Mouse (Mus musculus) kidney, postnatal 0 days (tissue): ENCODE measurements around the gene Zfp341. TPM values are rescaled to one million over a fixed set of nuclear protein-coding genes. Genes with fewer than 3 reads are reported as not detected.

ENCODE experiments used
- ATAC-seq: fragments of 200-750 bp; cut with Nextera tagmentation; replicated peaks from 2 replicates; pipeline ENCODE4 v1.8.0; 2017; ENCODE audit warnings: low read depth, moderate number of reproducible peaks, moderate TSS enrichment, moderate library complexity; ENCODE audit not compliant: low FRiP score
- DNase-seq: peaks from one replicate; pipeline ENCODE4 v3.0.0-alpha.2; 2016; ENCODE audit warnings: low spot score
- H3K27ac ChIP-seq: fragments of 300-500 bp; sonication (generic); 2 replicates; pipeline ENCODE4 v1.5.1; 2014; ENCODE audit warnings: mild to moderate bottlenecking
- H3K27me3 ChIP-seq: fragments of 300-500 bp; sonication (generic); 2 replicates; pipeline ENCODE4 v1.6.1; 2014; ENCODE audit warnings: low read length, mixed read lengths; ENCODE audit not compliant: insufficient read depth
- H3K36me3 ChIP-seq: fragments of 300-500 bp; sonication (generic); 2 replicates; pipeline ENCODE4 v1.6.1; 2014; ENCODE audit warnings: low read length, mixed read lengths; ENCODE audit not compliant: insufficient read depth
- H3K4me1 ChIP-seq: fragments of 300-500 bp; sonication (generic); replicated peaks from 2 replicates; pipeline ENCODE4 v1.6.1; 2014; ENCODE audit warnings: antibody characterized with exemption, low read length, mixed read lengths; ENCODE audit not compliant: insufficient read depth
- H3K4me2 ChIP-seq: fragments of 300-500 bp; sonication (generic); 2 replicates; pipeline ENCODE4 v1.6.1; 2014; ENCODE audit warnings: mild to moderate bottlenecking, low read length, moderate library complexity, mixed read lengths
- H3K4me3 ChIP-seq: fragments of 300-500 bp; sonication (generic); replicated peaks from 2 replicates; pipeline ENCODE4 v1.5.1; 2014; ENCODE audit warnings: low read depth, low read length
- H3K9ac ChIP-seq: fragments of 300-500 bp; sonication (generic); 2 replicates; pipeline ENCODE4 v1.6.1; 2014; ENCODE audit warnings: low read depth, low read length
- H3K9me3 ChIP-seq: fragments of 300-500 bp; sonication (generic); replicated peaks from 2 replicates; pipeline ENCODE4 v1.6.1; 2016; ENCODE audit warnings: low read length, inconsistent platforms, mixed read lengths
- CTCF ChIP-seq: IDR thresholded peaks from 2 replicates; pipeline ENCODE4 v1.5.1; 2016; ENCODE audit warnings: antibody characterized with exemption, low read depth, mild to moderate bottlenecking, moderate library complexity
- WGBS: fragments of 180-500 bp; shearing (Covaris S2); extraction: QIAGEN DNeasy Blood & Tissue Kit; methylation state at CpG from one replicate; pipeline ENCODE4 v1.1.7; 2014; 5-methylcytosine and 5-hydroxymethylcytosine counted together
- polyA plus RNA-seq: library from polyadenylated mRNA; unstranded; fragments of >200 nt; fragmentation: Nextera tagmentation; extraction: Ambion mirVana; gene quantifications from 2 replicates; pipeline ENCODE4 v1.2.1, GENCODE M21; 2015

Zfp341 gene
- polyA plus RNA-seq, 1 experiment from 2014 or later = 0.80 TPM

GRCm38 (mm10) chr2:154604156-154604555 lies 8.9 kb upstream of the Zfp341 start:
- DNase-seq (no peak), ATAC-seq (no peak)
- Histone ChIP-seq H3K4me3 (peak overlapping the region; percentile 52), H3K27me3 (no peaks in the 10 kb centered on the region), H3K27ac (no peak overlapping the region), H3K4me2 (peak overlapping the region; percentile 79), H3K4me1 (peaks cover 13% of the 10 kb centered on the region; the same call in 1 of the 2 replicates), H3K36me3 (no peaks in the 10 kb centered on the region), H3K9me3 (no peaks in the 10 kb centered on the region), H3K9ac (no peak overlapping the region)
- 34% methylated on average over 7 of the region's 7 CpGs for WGBS
- TF ChIP-seq CTCF = no peak

- no peak overlapping the region for H3K9ac ChIP-seq
- no peak for TF ChIP-seq CTCF
- H3K4me1 ChIP-seq = peaks cover 13% of the 10 kb centered on the region; the same call in 1 of the 2 replicates
- H3K27me3 ChIP-seq = no peaks in the 10 kb centered on the region
- H3K4me3 ChIP-seq = no peak overlapping the region
- H3K27ac ChIP-seq = no peak overlapping the region
- no peaks in the 10 kb centered on the region for H3K9me3 ChIP-seq
- no peaks in the 10 kb centered on the region for H3K36me3 ChIP-seq
- ATAC-seq (no peak), DNase-seq (no peak)
- no peak overlapping the region for H3K4me2 ChIP-seq
- 84% methylated on average over 1 of the region's 1 CpGs for WGBS
Measured at GRCm38 (mm10) chr2:154606965-154607364, 6.1 kb upstream of the Zfp341 start.

GRCm38 (mm10) chr2:154609050-154609767 lies 3.9 kb upstream of the Zfp341 start:
- no peaks in the 10 kb centered on the region for H3K9me3 ChIP-seq
- no peaks in the 10 kb centered on the region for H3K36me3 ChIP-seq
- H3K4me1 ChIP-seq = 0 out of 2 replicates have a peak, but pooled peaks cover 1% of the 10 kb centered on the region
- no peak for TF ChIP-seq CTCF
- 59% methylated on average over 10 of the region's 10 CpGs for WGBS
- H3K27me3 ChIP-seq = no peaks in the 10 kb centered on the region
- no peak overlapping the region for H3K9ac ChIP-seq
- no peak for ATAC-seq
- no peak for DNase-seq
- H3K27ac ChIP-seq = no peak overlapping the region
- H3K4me2 ChIP-seq = no peak overlapping the region
- no peak overlapping the region for H3K4me3 ChIP-seq

- WGBS = 57% methylated on average over 19 of the region's 19 CpGs
- Histone ChIP-seq H3K9ac (no peak overlapping the region), H3K4me2 (peak overlapping the region; percentile 23), H3K9me3 (no peaks in the 10 kb centered on the region), H3K27me3 (no peaks in the 10 kb centered on the region), H3K4me1 (0 out of 2 replicates have a peak, but pooled peaks cover 4% of the 10 kb centered on the region), H3K36me3 (no peaks in the 10 kb centered on the region), H3K27ac (peak overlapping the region; percentile 25; the same call in 1 of the 2 replicates), H3K4me3 (no peak overlapping the region)
- DNase-seq (peak; percentile 22), ATAC-seq (no peak)
- TF ChIP-seq CTCF = no peak
Measured at GRCm38 (mm10) chr2:154614841-154615576, 1.9 kb downstream of the Zfp341 start.

GRCm38 (mm10) chr2:154615674-154616073 lies 2.6 kb downstream of the Zfp341 start:
- Histone ChIP-seq H3K4me2 (no peak overlapping the region), H3K9me3 (no peaks in the 10 kb centered on the region), H3K36me3 (no peaks in the 10 kb centered on the region), H3K9ac (no peak overlapping the region), H3K4me3 (no peak overlapping the region), H3K27me3 (no peaks in the 10 kb centered on the region), H3K27ac (0 out of 2 replicates have a peak overlapping the region, but pooled peaks have one; percentile 25), H3K4me1 (0 out of 2 replicates have a peak, but pooled peaks cover 4% of the 10 kb centered on the region)
- ATAC-seq (no peak), DNase-seq (no peak)
- no peak for TF ChIP-seq CTCF
- WGBS = 85% methylated on average over 5 of the region's 5 CpGs

GRCm38 (mm10) chr2:154617061-154617460 lies 4.0 kb downstream of the Zfp341 start:
- no peak overlapping the region for H3K4me2 ChIP-seq
- TF ChIP-seq CTCF = no peak
- no peak for DNase-seq
- no peak overlapping the region for H3K27ac ChIP-seq
- 92% methylated on average over 3 of the region's 3 CpGs for WGBS
- no peak overlapping the region for H3K9ac ChIP-seq
- no peaks in the 10 kb centered on the region for H3K9me3 ChIP-seq
- H3K4me3 ChIP-seq = no peak overlapping the region
- H3K36me3 ChIP-seq = no peaks in the 10 kb centered on the region
- no peak for ATAC-seq
- H3K27me3 ChIP-seq = no peaks in the 10 kb centered on the region
- H3K4me1 ChIP-seq = 0 out of 2 replicates have a peak, but pooled peaks cover 4% of the 10 kb centered on the region
